Mouse (Mus musculus): Measurements from ENCODE around the gene Arhgef15. TPM values are rescaled to one million over a fixed set of nuclear protein-coding genes. Genes with fewer than 3 reads are reported as not detected.
"Not testable (repeated sequence)": the region's sequence is repeated elsewhere in the genome, so short reads cannot be mapped to it uniquely, and the experiment has no call there.

The Arhgef15 gene
- 3.7 and 3.8 TPM in 2 replicates for polyA plus RNA-seq (2012; rRNA removed)

DNA sequence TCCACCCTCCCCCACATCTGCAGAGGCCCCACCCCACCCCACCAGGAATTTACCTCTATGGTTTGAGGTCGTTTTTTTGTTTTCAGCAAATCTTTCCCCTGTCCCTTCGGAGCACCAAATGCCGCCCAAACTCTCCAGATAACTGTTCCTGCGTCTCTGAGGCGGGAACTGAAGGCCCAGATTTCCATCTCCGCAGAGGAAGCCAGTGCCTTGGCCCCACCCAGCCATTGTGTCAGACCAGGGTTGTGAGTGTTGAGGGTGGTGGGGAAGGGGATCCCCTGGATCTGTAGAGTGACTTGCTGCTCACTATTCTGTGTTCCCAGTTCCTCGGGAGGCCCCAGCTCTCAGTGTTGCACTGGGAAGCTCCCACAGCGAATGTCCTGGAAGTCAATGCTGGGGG lies at the start of gene Arhgef15:
Gene Arhgef15, minus strand, starts transcription at position 173 of the 400 bp plus-strand sequence.
- H3K4me1 ChIP-seq (ENCODE audit: control insufficient read depth, insufficient read depth, low read length): peaks cover 8% of the 10 kb centered on the region
- no peak within 1 kb of the TSS for H3K27ac ChIP-seq (ENCODE audit: control insufficient read depth, insufficient read depth, low read depth, low read length)
- no peak for TF ChIP-seq CTCF (IDR thresholded peaks at IDR 0.05; ENCODE audit: control insufficient read depth, insufficient read depth, insufficient replicate concordance, low read depth, low read length)
- TF ChIP-seq POLR2A (IDR thresholded peaks at IDR 0.05; ENCODE audit: control insufficient read depth, low read depth, low read length): no peak
- H3K4me3 ChIP-seq (ENCODE audit: control insufficient read depth, low read depth, low read length): no peak within 1 kb of the TSS
- H3K27me3 ChIP-seq (ENCODE audit: control insufficient read depth, insufficient read depth, low read length): no peaks in the 10 kb centered on the region
- no peaks in the 10 kb centered on the region for H3K36me3 ChIP-seq (ENCODE audit: control insufficient read depth, insufficient read depth, low read length)

DNA sequence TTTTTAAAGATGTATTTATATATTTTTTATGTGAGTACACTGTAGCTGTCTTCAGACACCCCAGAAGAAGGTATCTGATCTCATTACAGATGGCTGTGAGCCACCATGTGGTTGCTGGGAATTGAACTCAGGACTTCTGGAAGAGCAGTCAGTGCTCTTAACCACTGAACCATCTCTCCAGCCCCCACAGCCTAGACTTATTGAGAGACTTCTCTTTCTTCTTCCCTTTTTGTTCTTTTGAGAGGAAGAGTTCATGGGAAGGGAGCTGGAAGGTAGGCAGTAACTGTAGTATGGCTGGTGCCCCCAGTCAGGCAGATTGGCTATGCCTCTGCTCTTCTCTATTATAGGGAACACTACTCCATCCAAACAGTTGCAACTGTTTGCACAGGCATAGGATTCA lies 49.3 kb upstream of the Arhgef15 start:
- not testable (repeated sequence) for H3K27me3 ChIP-seq (ENCODE audit: control insufficient read depth, insufficient read depth, low read length); H3K27ac ChIP-seq (ENCODE audit: control insufficient read depth, insufficient read depth, low read depth, low read length); H3K36me3 ChIP-seq (ENCODE audit: control insufficient read depth, insufficient read depth, low read length); H3K4me1 ChIP-seq (ENCODE audit: control insufficient read depth, insufficient read depth, low read length); H3K4me3 ChIP-seq (ENCODE audit: control insufficient read depth, low read depth, low read length)

DNA sequence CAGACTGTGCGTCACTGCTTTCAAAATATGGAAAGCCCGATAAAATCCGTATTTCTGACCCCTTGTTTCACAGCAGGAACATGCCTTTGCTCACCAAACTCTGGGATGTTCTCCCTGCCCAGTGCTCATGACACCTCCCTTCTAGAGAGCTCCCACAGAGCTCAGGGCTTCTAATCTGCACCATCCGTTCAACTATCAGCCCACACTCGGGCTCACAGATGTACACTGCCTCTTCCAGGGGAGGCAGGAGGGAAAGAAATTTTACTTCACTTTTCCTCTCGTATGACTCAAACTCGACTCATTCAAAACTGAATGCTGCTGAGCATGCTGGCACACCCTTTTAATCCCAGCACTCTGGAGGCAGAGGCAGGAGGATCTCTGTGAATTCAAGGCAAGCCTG lies 47.9 kb upstream of the Arhgef15 start:
- TF ChIP-seq CTCF (IDR thresholded peaks at IDR 0.05; ENCODE audit: control insufficient read depth, insufficient read depth, insufficient replicate concordance, low read depth, low read length): no peak
- TF ChIP-seq POLR2A (IDR thresholded peaks at IDR 0.05; ENCODE audit: control insufficient read depth, low read depth, low read length): no peak
- no peaks in the 10 kb centered on the region for H3K27me3 ChIP-seq (ENCODE audit: control insufficient read depth, insufficient read depth, low read length)
- H3K4me3 ChIP-seq (ENCODE audit: control insufficient read depth, low read depth, low read length): no peak overlapping the region
- H3K27ac ChIP-seq (ENCODE audit: control insufficient read depth, insufficient read depth, low read depth, low read length): no peak overlapping the region
- no peaks in the 10 kb centered on the region; the same call in 1 of the 2 replicates for H3K4me1 ChIP-seq (ENCODE audit: control insufficient read depth, insufficient read depth, low read length)
- no peaks in the 10 kb centered on the region; the same call in 1 of the 2 replicates for H3K36me3 ChIP-seq (ENCODE audit: control insufficient read depth, insufficient read depth, low read length)

DNA sequence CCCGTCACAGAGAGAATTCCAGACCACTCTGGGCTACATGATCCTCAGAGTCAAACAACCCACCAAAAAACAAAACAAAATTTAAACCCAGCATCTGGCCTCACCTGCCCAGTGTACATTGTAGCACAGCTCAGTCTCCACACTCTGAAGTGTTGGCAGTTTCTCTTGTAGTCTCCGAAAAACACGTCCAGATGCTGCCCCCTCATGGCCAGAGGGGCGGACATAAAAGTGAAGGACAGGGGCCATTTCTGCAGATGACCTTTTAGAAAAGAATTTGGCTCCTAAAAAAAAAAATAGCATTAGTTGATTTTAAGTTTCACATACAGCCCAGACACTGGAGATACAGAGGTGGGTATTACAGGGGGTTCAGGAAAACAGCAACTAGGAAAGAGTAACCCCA lies 46.3 kb upstream of the Arhgef15 start:
- Histone ChIP-seq H3K4me3 (ENCODE audit: control insufficient read depth, low read depth, low read length) (no peak overlapping the region), H3K4me1 (ENCODE audit: control insufficient read depth, insufficient read depth, low read length) (no peaks in the 10 kb centered on the region; the same call in 1 of the 2 replicates), H3K27me3 (ENCODE audit: control insufficient read depth, insufficient read depth, low read length) (no peaks in the 10 kb centered on the region), H3K27ac (ENCODE audit: control insufficient read depth, insufficient read depth, low read depth, low read length) (no peak overlapping the region), H3K36me3 (ENCODE audit: control insufficient read depth, insufficient read depth, low read length) (peaks cover 5% of the 10 kb centered on the region)
- TF ChIP-seq POLR2A (IDR thresholded peaks at IDR 0.05; ENCODE audit: control insufficient read depth, low read depth, low read length) (no peak), CTCF (IDR thresholded peaks at IDR 0.05; ENCODE audit: control insufficient read depth, insufficient read depth, insufficient replicate concordance, low read depth, low read length) (peak; percentile 22; the same call in 1 of the 2 replicates)

DNA sequence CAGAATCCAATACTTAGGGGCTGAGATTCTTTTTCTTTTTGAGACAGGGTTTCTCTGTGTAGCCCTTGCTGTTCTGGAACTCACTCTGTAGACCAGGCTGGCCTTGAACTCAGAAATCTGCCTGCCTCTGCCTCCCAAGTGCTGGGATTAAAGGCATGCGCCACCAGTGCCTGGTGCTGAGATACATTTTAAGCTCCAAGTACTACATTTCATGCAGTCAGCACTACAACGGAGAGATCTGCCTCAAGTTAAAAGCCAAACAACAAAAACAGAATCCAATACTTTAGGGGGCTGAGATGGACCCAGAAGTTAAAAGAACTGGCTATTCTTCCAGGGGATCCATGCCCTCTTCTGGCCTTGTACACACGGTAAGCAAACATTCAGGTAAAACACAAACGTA lies 45.5 kb upstream of the Arhgef15 start:
- H3K36me3 ChIP-seq (ENCODE audit: control insufficient read depth, insufficient read depth, low read length); H3K27me3 ChIP-seq (ENCODE audit: control insufficient read depth, insufficient read depth, low read length); H3K4me1 ChIP-seq (ENCODE audit: control insufficient read depth, insufficient read depth, low read length); H3K4me3 ChIP-seq (ENCODE audit: control insufficient read depth, low read depth, low read length); H3K27ac ChIP-seq (ENCODE audit: control insufficient read depth, insufficient read depth, low read depth, low read length): not testable (repeated sequence)

DNA sequence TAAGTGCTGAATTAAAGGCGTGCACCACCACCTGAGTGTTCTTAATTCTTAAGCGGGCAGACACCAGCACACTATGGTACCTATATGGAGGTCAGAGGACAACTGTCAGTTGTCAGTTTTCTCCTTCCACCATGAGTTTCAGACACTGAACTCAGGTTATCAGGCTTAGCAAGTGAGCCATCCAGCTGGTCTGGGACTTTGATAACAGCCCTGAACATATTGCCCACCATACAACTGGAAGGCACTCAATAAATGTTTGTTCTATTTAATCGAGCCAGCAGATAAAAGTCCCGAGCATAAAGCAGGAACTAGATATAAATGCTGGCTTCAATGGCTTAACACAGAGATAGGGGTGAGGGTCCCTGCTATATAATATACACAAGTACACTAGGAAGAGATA lies 39.8 kb upstream of the Arhgef15 start:
- TF ChIP-seq CTCF (IDR thresholded peaks at IDR 0.05; ENCODE audit: control insufficient read depth, insufficient read depth, insufficient replicate concordance, low read depth, low read length): no peak
- H3K4me3 ChIP-seq (ENCODE audit: control insufficient read depth, low read depth, low read length): no peak overlapping the region
- H3K27me3 ChIP-seq (ENCODE audit: control insufficient read depth, insufficient read depth, low read length): no peaks in the 10 kb centered on the region
- H3K27ac ChIP-seq (ENCODE audit: control insufficient read depth, insufficient read depth, low read depth, low read length): no peak overlapping the region
- H3K36me3 ChIP-seq (ENCODE audit: control insufficient read depth, insufficient read depth, low read length): peaks cover 10% of the 10 kb centered on the region
- no peaks in the 10 kb centered on the region for H3K4me1 ChIP-seq (ENCODE audit: control insufficient read depth, insufficient read depth, low read length)

DNA sequence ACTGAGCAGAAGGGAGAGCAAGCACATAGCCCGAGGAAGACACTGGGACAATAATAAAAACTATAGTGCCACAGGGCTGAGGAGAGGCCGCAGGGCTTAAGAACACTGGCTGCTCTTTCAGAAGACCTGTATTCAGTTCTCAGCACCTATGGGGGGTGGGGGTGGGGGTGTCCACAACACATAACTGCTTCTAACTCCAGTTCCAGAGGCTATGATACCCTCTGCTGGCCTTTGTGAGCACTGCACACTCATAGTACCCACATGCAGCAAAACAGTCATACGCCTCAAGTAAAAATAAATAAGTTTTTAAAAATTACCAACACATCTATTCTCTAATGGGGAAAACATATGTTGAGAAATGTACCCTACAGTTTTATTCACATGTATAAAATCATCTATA lies 37.1 kb upstream of the Arhgef15 start:
- no peaks in the 10 kb centered on the region for H3K27me3 ChIP-seq (ENCODE audit: control insufficient read depth, insufficient read depth, low read length)
- H3K36me3 ChIP-seq (ENCODE audit: control insufficient read depth, insufficient read depth, low read length): peaks cover 9% of the 10 kb centered on the region
- TF ChIP-seq CTCF (IDR thresholded peaks at IDR 0.05; ENCODE audit: control insufficient read depth, insufficient read depth, insufficient replicate concordance, low read depth, low read length) (no peak), POLR2A (IDR thresholded peaks at IDR 0.05; ENCODE audit: control insufficient read depth, low read depth, low read length) (no peak)
- no peak overlapping the region for H3K27ac ChIP-seq (ENCODE audit: control insufficient read depth, insufficient read depth, low read depth, low read length)
- no peaks in the 10 kb centered on the region for H3K4me1 ChIP-seq (ENCODE audit: control insufficient read depth, insufficient read depth, low read length)
- no peak overlapping the region for H3K4me3 ChIP-seq (ENCODE audit: control insufficient read depth, low read depth, low read length)

DNA sequence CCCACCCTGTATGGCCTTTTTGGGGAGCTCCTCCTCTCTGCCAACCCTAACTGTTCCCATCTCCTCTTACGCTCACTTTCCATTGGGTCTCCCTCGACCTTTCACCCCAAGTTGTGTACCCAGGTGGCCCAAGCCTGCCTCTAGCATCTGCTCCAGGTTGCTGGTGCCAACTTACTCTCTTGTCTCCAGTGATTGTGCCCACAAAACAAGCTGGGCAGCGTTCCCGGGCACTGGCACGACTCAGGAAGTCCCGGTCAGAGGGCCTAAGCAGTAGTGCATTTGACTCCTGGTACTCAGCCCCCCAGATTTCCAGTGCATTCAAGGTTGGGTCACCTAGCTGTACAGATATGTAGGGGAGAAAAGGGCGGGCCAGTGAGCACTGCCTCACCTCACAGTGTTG lies 35.8 kb upstream of the Arhgef15 start:
- TF ChIP-seq POLR2A (IDR thresholded peaks at IDR 0.05; ENCODE audit: control insufficient read depth, low read depth, low read length): no peak
- no peak for TF ChIP-seq CTCF (IDR thresholded peaks at IDR 0.05; ENCODE audit: control insufficient read depth, insufficient read depth, insufficient replicate concordance, low read depth, low read length)

More for the DNA sequence above, 35.8 kb upstream of the Arhgef15 start:
- H3K27ac ChIP-seq (ENCODE audit: control insufficient read depth, insufficient read depth, low read depth, low read length): no peak overlapping the region
- no peaks in the 10 kb centered on the region for H3K27me3 ChIP-seq (ENCODE audit: control insufficient read depth, insufficient read depth, low read length)
- no peaks in the 10 kb centered on the region for H3K4me1 ChIP-seq (ENCODE audit: control insufficient read depth, insufficient read depth, low read length)
- H3K4me3 ChIP-seq (ENCODE audit: control insufficient read depth, low read depth, low read length): no peak overlapping the region
- peaks cover 7% of the 10 kb centered on the region for H3K36me3 ChIP-seq (ENCODE audit: control insufficient read depth, insufficient read depth, low read length)

Measured in testis, adult 2 months (tissue).